ENCODE assay signal across 13 mouse cellular contexts in genomic region chr11:95072804-95073203, GRCm38 (mm10). TPM values are rescaled to one million over a fixed set of nuclear protein-coding genes. Genes with fewer than 3 reads are reported as not detected.
DNase-seq lines count a peak whose midpoint lies in the region; ATAC-seq and TF ChIP-seq lines count a peak whose summit lies in the region.
"Had no signal": no experiment of that assay in that cellular context is flagged by ENCODE, and none has a peak within 500 bp of the region (broad histone marks: within the 10 kb centered on the region; RNA-seq: fewer than 3 reads in every experiment).

No protein-coding gene starts in this region.

- ATAC-seq in kidney, embryonic 16.5 days (ENCODE audit: low FRiP score, low TSS enrichment), result no peak
- ATAC-seq in stomach, embryonic 15.5 days (ENCODE audit: insufficient read depth, low FRiP score, low read depth), result no peak
- ATAC-seq in midbrain, embryonic 16.5 days, result no peak
- ATAC-seq: forebrain, embryonic 13.5 days had no signal

- no peak overlapping the region for H3K27ac ChIP-seq in kidney, adult 2 months (ENCODE audit: insufficient read depth, low read depth, low read length)
- no peak overlapping the region for H3K27ac ChIP-seq in kidney, embryonic 16.5 days (ENCODE audit: low read length)
- peak overlapping the region; percentile 49 for H3K27ac ChIP-seq in cerebellum, adult 2 months (ENCODE audit: insufficient read depth, low read length)
- H3K27ac ChIP-seq in stomach, embryonic 15.5 days, result peak overlapping the region; percentile 23; the same call in 1 of the 2 replicates
- no peak overlapping the region for H3K27ac ChIP-seq in midbrain, embryonic 16.5 days (ENCODE audit: low read length)
- H3K27ac ChIP-seq: forebrain, embryonic 13.5 days; liver, embryonic 14.5 days had no signal

- no peaks in the 10 kb centered on the region for H3K36me3 ChIP-seq in kidney, adult 2 months (ENCODE audit: control insufficient read depth, insufficient read depth, low read length)
- no peaks in the 10 kb centered on the region for H3K36me3 ChIP-seq in kidney, embryonic 16.5 days (ENCODE audit: insufficient read depth, low read length)
- H3K36me3 ChIP-seq in stomach, embryonic 15.5 days, result no peaks in the 10 kb centered on the region
- H3K36me3 ChIP-seq in midbrain, embryonic 16.5 days (ENCODE audit: control insufficient read depth, insufficient read depth, low read length), result no peaks in the 10 kb centered on the region

- H3K9ac ChIP-seq in kidney, embryonic 16.5 days (replicated peaks; ENCODE audit: low read length), result no peak overlapping the region
- H3K9ac ChIP-seq in stomach, embryonic 15.5 days, result no peak overlapping the region
- H3K9ac ChIP-seq in midbrain, embryonic 16.5 days (ENCODE audit: low read depth, low read length), result no peak overlapping the region
- H3K9ac ChIP-seq: forebrain, embryonic 13.5 days; liver, embryonic 14.5 days had no signal

- TF ChIP-seq POLR2A in kidney, adult 2 months (IDR thresholded peaks at IDR 0.05; ENCODE audit: low read depth, low read length), result no peak
- TF ChIP-seq POLR2A in cerebellum, adult 2 months (IDR thresholded peaks at IDR 0.05; ENCODE audit: borderline replicate concordance, insufficient read depth, low read length), result no peak

- H3K4me3 ChIP-seq in kidney, adult 2 months (ENCODE audit: insufficient read depth, low read depth, low read length), result no peak overlapping the region
- no peak overlapping the region for H3K4me3 ChIP-seq in kidney, embryonic 16.5 days (ENCODE audit: low read length)
- H3K4me3 ChIP-seq in cerebellum, adult 2 months (replicated peaks; ENCODE audit: insufficient read depth, low read depth, low read length), result peak overlapping the region; percentile 23
- no peak overlapping the region for H3K4me3 ChIP-seq in stomach, embryonic 15.5 days (replicated peaks)
- no peak overlapping the region for H3K4me3 ChIP-seq in midbrain, embryonic 16.5 days (ENCODE audit: low read depth, low read length)
- H3K4me3 ChIP-seq: forebrain, embryonic 13.5 days had no signal

- H3K4me2 ChIP-seq in kidney, embryonic 16.5 days (replicated peaks; ENCODE audit: low read depth, low read length), result no peak overlapping the region
- H3K4me2 ChIP-seq in stomach, embryonic 15.5 days, result peak overlapping the region; percentile 24; the same call in 1 of the 2 replicates
- H3K4me2 ChIP-seq in midbrain, embryonic 16.5 days (ENCODE audit: low read length), result no peak overlapping the region
- H3K4me2 ChIP-seq: forebrain, embryonic 13.5 days had no signal

- 43% methylated on average over 5 of the region's 5 CpGs for WGBS in kidney, adult 2 months
- 74% methylated on average over 5 of the region's 5 CpGs for WGBS in kidney, embryonic 16.5 days
- WGBS in cerebellum, adult 2 months, result 10% methylated on average over 5 of the region's 5 CpGs
- WGBS in stomach, embryonic 15.5 days, result 63% methylated on average over 5 of the region's 5 CpGs
- WGBS in midbrain, embryonic 16.5 days, result 67% methylated on average over 5 of the region's 5 CpGs

- TF ChIP-seq CTCF in kidney, adult 2 months (conservative IDR thresholded peaks at IDR 0.05; ENCODE audit: insufficient read depth, insufficient read length, low read depth, low read length), result no peak
- TF ChIP-seq CTCF in cerebellum, adult 2 months (IDR thresholded peaks at IDR 0.05; ENCODE audit: borderline replicate concordance, insufficient read depth, low read depth, low read length), result no peak

- H3K9me3 ChIP-seq in kidney, embryonic 16.5 days (ENCODE audit: low read length), result no peaks in the 10 kb centered on the region
- H3K9me3 ChIP-seq in stomach, embryonic 15.5 days, result no peaks in the 10 kb centered on the region
- H3K9me3 ChIP-seq in midbrain, embryonic 16.5 days (replicated peaks; ENCODE audit: control insufficient read depth, low read length, poor library complexity, severe bottlenecking), result no peaks in the 10 kb centered on the region
- H3K9me3 ChIP-seq: forebrain, embryonic 13.5 days had no signal

- H3K4me1 ChIP-seq in kidney, adult 2 months (ENCODE audit: control insufficient read depth, insufficient read depth, low read length), result peaks cover 17% of the 10 kb centered on the region
- peaks cover 51% of the 10 kb centered on the region for H3K4me1 ChIP-seq in kidney, embryonic 16.5 days (ENCODE audit: insufficient read depth, low read length)
- H3K4me1 ChIP-seq in cerebellum, adult 2 months (ENCODE audit: control insufficient read depth, insufficient read depth, low read length), result peaks cover 34% of the 10 kb centered on the region
- H3K4me1 ChIP-seq in stomach, embryonic 15.5 days, result peaks cover 67% of the 10 kb centered on the region
- H3K4me1 ChIP-seq in midbrain, embryonic 16.5 days (ENCODE audit: control insufficient read depth, insufficient read depth, low read length), result peaks cover 11% of the 10 kb centered on the region

- DNase-seq in kidney, adult 2 months, result peak; percentile 71
- DNase-seq in cerebellum, adult 2 months, result peak; percentile 84 to 89
- DNase-seq in kidney, postnatal 10 days, result peak; percentile 48
- DNase-seq in right cerebral cortex, postnatal 36 days (ENCODE audit: low spot score in 2 of 2), result no peak
- DNase-seq: adrenal gland, postnatal 10 days; embryo, embryonic 11 days; retina, postnatal 1 day had no signal

- no peaks in the 10 kb centered on the region for H3K27me3 ChIP-seq in kidney, adult 2 months (replicated peaks; ENCODE audit: control insufficient read depth, insufficient read depth, low read length)
- H3K27me3 ChIP-seq in kidney, embryonic 16.5 days (ENCODE audit: insufficient read depth, low read length), result no peaks in the 10 kb centered on the region
- H3K27me3 ChIP-seq in cerebellum, adult 2 months (ENCODE audit: control insufficient read depth, insufficient read depth, low read length), result no peaks in the 10 kb centered on the region
- peaks cover 5% of the 10 kb centered on the region; the same call in 1 of the 2 replicates for H3K27me3 ChIP-seq in stomach, embryonic 15.5 days (replicated peaks)
- no peaks in the 10 kb centered on the region for H3K27me3 ChIP-seq in midbrain, embryonic 16.5 days (ENCODE audit: control insufficient read depth, insufficient read depth, low read depth, low read length)

RNA-seq across cellular contexts. Expression of gene Itga3, which starts 3.8 kb away (rescaled TPM):
- 48.2 and 55.4 TPM in 2 replicates for polyA plus RNA-seq in kidney, adult 2 months (2012; rRNA removed)
- polyA plus RNA-seq in kidney, embryonic 16.5 days (2015; fragmentation: Nextera tagmentation; extraction: Ambion mirVana), result 25.5 and 25.8 TPM in 2 replicates
- 49.4 and 55.5 TPM in 2 replicates for polyA plus RNA-seq in cerebellum, adult 2 months (2012; rRNA removed)
- polyA plus RNA-seq in stomach, embryonic 15.5 days (2015; fragmentation: Nextera tagmentation; extraction: Ambion mirVana), result 23.8 and 24.1 TPM in 2 replicates
- 13.7 and 16.6 TPM in 2 replicates for polyA plus RNA-seq in midbrain, embryonic 16.5 days (2015; fragmentation: Nextera tagmentation; extraction: Ambion mirVana)

RNA-seq across cellular contexts. Expression of gene Pdk2, which starts 31.6 kb away (rescaled TPM):
- 430 and 469 TPM in 2 replicates for polyA plus RNA-seq in kidney, adult 2 months (2012; rRNA removed)
- polyA plus RNA-seq in kidney, embryonic 16.5 days (2015; fragmentation: Nextera tagmentation; extraction: Ambion mirVana), result 72.3 and 85.2 TPM in 2 replicates
- polyA plus RNA-seq in cerebellum, adult 2 months (2012; rRNA removed), result 219 and 247 TPM in 2 replicates
- 30.2 and 35.1 TPM in 2 replicates for polyA plus RNA-seq in stomach, embryonic 15.5 days (2015; fragmentation: Nextera tagmentation; extraction: Ambion mirVana)
- 24.1 and 27.5 TPM in 2 replicates for polyA plus RNA-seq in midbrain, embryonic 16.5 days (2015; fragmentation: Nextera tagmentation; extraction: Ambion mirVana)

RNA-seq across cellular contexts. Expression of gene Dlx3, which starts 47.1 kb away (rescaled TPM):
- polyA plus RNA-seq in kidney, adult 2 months (2012; rRNA removed), result 0.05 and 0.10 TPM in 2 replicates
- polyA plus RNA-seq in kidney, embryonic 16.5 days (2015; fragmentation: Nextera tagmentation; extraction: Ambion mirVana), result 1.1 TPM in 2 replicates
- 0.38 TPM in 2 replicates for polyA plus RNA-seq in cerebellum, adult 2 months (2012; rRNA removed)
- polyA plus RNA-seq in stomach, embryonic 15.5 days (2015; fragmentation: Nextera tagmentation; extraction: Ambion mirVana), result 1.9 and 2.0 TPM in 2 replicates
- 0.22 and 0.38 TPM in 2 replicates for polyA plus RNA-seq in midbrain, embryonic 16.5 days (2015; fragmentation: Nextera tagmentation; extraction: Ambion mirVana)
- polyA plus RNA-seq: forebrain, embryonic 13.5 days; heart, embryonic 14.5 days had no signal

Comparison
In these comparisons a context has a peak if more than half of its experiments do, and no peak if none do; other contexts are left out.
1. DNase-seq: peak in kidney, adult 2 months (single experiment), cerebellum, adult 2 months (2 of 2) and kidney, postnatal 10 days (single experiment); none in right cerebral cortex, postnatal 36 days (0 of 2).
2. H3K27ac ChIP-seq: peak in cerebellum, adult 2 months (single experiment) and stomach, embryonic 15.5 days (single experiment); none in kidney, adult 2 months (single experiment), kidney, embryonic 16.5 days (single experiment) and midbrain, embryonic 16.5 days (single experiment).